Mouse (Mus musculus): Measurements from ENCODE around the gene Esrrg.

Esrrg gene

GRCm38 (mm10) chr1:187710434-187710948 is 101.9 kb downstream of the Esrrg start:
- DNase-seq: no peak

DNA sequence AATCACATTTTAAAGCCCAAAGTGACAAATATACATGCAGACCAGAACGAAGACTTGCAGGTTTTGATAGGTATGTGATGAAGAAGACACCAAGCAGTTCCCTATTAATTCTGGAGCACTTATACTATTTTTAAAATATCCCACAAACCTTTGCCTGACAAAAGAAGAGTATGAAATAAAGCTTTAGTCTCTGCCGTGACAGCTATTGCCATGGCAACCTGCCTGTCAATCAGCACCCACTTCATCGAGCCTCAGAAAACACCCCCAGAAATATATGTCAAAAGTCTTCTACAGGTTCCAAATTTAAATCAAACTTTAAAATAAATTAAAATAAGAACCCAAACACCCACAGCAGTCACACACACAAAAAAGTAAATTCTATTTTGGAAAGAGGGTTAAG is 112.4 kb downstream of the Esrrg start:
- no peak for DNase-seq

DNA sequence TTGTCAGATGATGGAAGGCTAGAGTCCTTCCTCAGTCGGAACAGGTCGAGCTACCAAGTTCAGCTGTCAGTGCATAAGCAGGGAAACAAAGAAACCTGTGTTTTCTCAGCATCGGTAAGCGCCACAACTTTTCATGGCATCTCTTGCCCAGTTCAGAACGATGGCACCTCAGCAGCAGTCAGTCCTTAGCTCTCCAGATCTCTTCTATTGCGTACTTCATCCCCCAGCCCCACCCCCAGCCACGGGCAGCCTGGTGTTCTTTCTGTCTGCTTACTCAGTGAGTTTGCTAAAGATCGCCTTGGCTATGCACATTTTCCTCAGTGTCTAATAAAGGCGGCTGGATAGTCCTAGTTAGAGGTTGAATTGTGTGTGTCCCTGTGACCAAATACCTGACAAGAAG is 113.4 kb downstream of the Esrrg start:
- no peak for DNase-seq

DNA sequence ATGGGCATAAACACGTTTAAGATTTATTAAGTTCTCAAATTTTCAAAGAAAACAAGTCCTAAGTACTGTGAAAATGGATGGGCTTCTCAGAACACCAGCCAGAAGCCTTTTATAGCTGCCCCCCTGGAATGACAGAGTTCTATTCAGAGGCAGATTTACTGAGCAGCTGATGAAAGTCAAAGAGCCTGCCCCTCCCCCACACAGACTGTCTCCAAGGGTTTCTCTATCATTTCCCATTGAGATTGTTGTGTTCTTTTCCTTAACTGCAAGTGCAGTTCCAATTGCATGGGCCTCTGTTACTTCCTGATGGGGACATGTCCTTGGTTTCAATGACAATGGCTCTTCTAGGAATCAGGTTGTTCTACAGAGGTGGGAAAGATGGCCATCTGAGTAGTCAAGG is 116.1 kb downstream of the Esrrg start:
- DNase-seq: no peak

DNA sequence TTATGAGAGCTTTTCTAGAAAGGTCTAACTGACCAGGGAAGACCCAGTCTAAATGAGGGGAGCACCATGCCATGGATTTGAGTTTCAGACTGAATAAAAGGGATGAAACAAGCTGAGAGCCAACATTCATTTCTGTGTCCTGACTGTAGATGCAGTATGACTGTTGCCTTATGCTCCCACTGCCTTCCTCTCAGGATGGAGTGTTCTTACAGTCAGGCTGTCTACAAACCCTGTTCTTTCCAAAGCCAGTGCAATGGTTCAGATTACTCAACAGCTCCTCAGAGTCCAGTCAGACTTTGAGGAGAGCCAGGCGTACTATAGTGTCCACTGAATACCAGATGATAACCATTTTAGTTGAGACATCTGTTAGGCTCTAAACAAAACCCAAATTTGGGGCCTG is 116.8 kb downstream of the Esrrg start:
- no peak for DNase-seq

GRCm38 (mm10) chr1:187731171-187731570 is 122.6 kb downstream of the Esrrg start:
- no peak for DNase-seq

- DNase-seq: peak; percentile 12
These were observed 127.9 kb downstream of the Esrrg start for GRCm38 (mm10) chr1:187736507-187736906.

- DNase-seq: no peak
These were observed 128.7 kb downstream of the Esrrg start for GRCm38 (mm10) chr1:187737296-187737695.

- no peak for DNase-seq
These were observed 131.9 kb downstream of the Esrrg start for GRCm38 (mm10) chr1:187740531-187740930.

DNA sequence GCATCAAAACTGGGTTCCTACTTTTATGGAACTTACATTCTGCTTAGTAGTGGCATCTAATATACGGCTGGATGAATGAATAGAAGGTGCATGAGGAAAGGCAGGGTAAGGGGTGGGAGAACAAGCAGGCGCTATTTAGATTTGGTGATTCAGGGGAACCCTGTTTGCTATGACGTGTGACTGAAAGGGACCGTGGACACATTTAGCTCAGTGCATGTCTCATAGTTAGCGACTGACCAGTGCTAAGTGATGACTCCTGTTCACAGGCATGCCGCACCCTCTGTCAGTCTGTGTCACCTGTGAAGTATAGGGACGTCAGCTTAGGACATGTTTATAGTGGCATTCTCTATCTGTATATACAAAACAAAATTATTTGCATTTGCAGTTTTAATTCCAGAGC is 132.7 kb downstream of the Esrrg start:
- DNase-seq: no peak

DNA sequence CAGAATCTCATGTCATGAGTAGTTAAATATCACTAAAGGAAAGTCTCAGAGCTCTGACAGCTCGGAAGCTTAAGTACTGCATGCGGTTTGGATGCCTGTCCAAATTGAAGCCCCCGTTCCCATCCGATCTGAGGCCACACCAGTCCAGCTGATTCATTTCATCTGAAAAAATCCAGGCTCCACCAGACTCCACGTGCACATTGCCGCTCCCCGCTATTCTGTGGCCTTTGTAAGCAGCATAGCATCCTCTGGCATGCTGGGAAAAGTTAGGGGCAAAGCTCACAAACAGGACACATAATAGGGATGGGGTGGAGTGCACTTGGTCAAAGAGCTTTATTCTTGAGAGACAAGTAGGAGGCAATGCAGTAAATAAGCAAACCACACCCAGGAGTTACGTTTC is 133.5 kb downstream of the Esrrg start:
- DNase-seq: no peak

- no peak for DNase-seq
These were observed 140.7 kb downstream of the Esrrg start for GRCm38 (mm10) chr1:187749294-187749693.

GRCm38 (mm10) chr1:187749931-187750330 is 141.3 kb downstream of the Esrrg start:
- no peak for DNase-seq

DNA sequence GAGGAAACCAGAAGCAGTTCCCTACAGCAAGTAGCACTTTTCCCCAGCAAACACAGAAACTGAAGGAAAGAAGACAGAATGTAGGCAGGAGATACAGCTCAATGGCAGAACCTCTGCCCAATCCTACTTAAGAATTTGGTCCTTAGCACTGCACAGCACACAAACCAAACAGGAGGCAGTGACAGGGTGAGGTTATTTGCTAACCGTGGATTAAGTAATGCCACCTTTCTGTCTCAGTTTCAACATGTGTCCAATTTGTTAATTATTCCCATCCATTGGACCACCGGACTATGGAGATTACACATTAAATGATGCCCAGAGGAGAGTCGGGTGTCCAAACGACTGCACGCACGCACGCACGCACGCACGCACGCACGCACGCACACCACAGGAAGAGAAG is 146.9 kb downstream of the Esrrg start:
- no peak for DNase-seq

DNA sequence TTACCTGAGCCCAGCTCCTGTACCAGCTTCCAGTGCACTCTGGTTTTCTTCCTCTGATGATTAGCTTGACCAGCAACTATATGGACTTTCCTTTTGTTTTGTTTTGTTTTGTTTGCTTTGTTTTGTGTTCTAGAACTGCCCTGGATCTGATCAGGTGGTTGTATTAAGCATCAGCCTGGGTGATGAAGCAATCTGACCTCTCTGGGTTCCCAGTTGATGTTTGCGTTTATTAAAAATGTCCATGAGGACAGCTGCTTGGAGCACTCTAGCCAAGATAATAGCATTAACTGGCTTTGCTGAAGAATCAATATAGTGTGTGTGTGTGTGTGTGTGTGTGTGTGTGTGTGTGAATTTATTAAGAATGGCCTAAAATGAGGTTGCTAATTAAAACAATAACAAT is 149.4 kb downstream of the Esrrg start:
- no peak for DNase-seq

GRCm38 (mm10) chr1:187758546-187758945 is 150.0 kb downstream of the Esrrg start:
- no peak for DNase-seq

DNA sequence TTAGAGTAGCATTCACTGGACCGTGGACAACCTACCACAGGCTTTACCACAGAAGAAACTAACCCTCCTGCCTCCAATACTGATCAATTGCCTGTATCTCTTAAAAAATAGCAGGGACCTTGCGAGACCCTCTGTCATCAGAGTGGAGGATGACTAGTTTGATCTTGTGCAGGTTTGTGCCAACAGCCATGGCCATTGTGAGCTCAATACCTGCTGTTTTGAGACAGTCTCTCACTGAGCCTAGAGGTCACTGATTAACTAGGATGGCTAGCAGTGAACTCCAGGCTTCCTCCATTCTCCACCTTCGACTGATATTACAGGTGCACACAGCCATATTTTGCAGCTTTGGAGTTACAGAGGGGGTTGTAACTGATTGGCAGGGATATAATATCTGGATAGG is 150.9 kb downstream of the Esrrg start:
- DNase-seq: no peak

DNA sequence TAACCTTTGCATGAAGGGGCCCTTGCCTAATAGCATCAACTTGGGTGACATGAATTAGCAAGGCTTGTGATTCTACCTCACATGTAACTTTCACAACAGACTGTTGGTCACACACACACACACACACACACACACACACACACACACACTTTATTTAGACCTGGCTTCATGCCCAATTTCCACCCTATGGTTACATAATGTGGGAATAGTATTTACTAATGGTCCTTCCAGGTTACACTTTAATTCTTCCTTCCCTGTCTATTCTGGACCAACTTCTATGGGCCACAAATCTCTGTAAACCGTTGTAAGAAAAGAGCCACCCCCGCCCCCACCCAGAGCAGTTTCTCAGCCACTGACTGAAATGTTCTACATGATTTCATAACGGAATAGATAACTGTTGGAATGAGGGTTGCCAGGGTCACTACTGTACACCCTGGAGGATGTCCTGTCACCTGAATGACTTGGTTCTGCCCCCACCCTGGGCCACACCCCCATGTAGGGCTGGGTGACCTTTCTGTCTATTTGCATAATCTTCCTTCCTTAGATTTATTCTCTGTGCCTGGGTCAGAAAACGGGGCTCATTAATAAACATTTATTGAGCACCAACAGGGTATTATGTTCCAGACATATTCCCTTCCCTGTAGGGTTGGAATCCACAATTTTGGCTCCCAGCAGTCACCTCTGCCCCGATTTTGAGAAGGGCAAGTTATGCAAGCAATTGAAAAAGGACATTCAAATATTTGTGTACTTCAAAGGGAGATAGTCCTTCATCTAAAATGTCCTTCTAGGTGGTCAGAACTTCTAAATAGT is 154.3 kb downstream of the Esrrg start:
- DNase-seq: no peak

DNA sequence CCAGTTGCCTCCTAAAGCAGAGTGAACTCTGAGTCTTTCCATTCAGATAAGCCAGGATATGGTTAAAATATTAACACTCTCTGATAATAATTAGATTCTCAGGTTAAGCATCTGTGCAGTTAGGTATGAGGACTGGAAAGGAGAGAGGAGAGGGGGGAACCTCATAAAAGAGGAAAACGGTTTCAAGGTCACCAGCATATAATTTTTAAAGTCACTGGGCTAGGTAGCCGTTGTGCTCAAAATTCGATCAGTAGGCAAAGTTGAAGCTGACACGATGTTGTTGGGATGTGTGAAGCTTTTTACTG is 154.8 kb downstream of the Esrrg start:
- DNase-seq: no peak

- DNase-seq: no peak
These were observed 155.2 kb downstream of the Esrrg start for GRCm38 (mm10) chr1:187763821-187764220.

DNA sequence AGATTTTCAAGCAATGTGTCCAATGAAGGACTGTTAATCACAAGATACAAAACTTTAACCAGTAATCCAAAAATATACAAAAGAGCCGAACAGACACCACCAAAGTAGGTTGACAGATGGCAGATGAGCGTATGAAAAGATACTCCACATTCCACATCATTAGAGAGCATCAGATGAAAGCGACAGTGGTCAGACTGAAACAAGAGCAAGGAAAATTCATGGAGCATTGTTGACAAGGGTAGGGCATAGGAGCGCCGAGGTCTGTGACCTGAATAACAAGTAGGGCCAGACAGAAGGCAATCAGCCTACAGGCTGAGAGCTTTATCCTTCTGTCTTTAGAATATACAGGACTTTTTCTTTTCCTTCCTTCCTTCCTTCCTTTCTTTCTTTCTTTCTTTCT is 157.0 kb downstream of the Esrrg start:
- DNase-seq: no peak

DNA sequence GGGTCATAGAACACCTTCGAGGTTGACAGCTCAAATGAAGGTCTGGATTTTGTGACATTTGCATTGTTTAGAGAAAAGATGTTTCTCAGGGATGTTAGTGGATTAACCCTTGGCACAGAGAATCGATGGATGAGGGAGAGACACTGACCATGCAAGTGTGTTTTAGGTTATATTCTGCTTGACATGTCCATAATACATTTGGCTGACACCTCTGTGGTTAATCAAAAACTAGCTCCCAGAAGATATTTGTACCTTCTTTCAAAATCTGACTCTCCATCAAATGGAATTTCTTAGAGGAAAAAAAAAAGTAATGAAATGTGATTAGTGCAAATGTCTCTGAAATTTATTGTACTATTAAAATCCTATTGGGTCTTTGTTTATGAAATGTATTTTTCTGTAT is 158.8 kb downstream of the Esrrg start:
- DNase-seq: no peak

GRCm38 (mm10) chr1:187770234-187770633 is 161.6 kb downstream of the Esrrg start:
- DNase-seq: no peak

DNA sequence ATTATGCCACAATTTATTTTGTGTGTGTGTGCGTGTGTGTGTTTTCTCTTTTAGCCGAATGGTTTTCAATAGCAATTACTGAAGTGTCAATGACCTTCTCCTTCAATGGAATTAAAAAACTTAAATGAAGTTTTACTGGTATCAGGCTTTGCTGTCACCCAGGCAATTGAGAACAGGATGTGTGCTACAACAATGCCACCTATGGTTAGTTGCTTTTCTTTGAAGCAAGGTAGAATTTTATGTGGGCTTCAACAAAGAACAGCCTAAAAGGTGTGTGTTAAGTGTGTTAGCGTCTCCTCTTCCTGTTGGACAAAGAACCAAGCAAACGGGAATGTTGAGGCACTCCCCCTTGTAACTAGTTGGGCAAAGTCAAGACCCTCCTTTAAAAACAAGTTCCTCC is 162.5 kb downstream of the Esrrg start:
- DNase-seq: no peak

- DNase-seq: no peak
These were observed 171.1 kb downstream of the Esrrg start for GRCm38 (mm10) chr1:187779589-187780178.

Data from liver (tissue).